Mouse (Mus musculus) retina, embryonic 14.5 days (tissue): Measurements from ENCODE around the gene Ap5s1.

Experiments used
- DNase-seq: peaks from one replicate; pipeline ENCODE4 v3.0.0-alpha.2; 2015; ENCODE audit warnings: low spot score

Ap5s1 gene

GRCm38 (mm10) chr2:131187602-131187922, 19.3 kb upstream of the Ap5s1 start:
- DNase-seq = no peak

GRCm38 (mm10) chr2:131188311-131188710, 18.6 kb upstream of the Ap5s1 start:
- no peak for DNase-seq

- peak; percentile 26 for DNase-seq
These were observed 17.2 kb upstream of the Ap5s1 start for GRCm38 (mm10) chr2:131189521-131190309.

GRCm38 (mm10) chr2:131190344-131191004, 16.4 kb upstream of the Ap5s1 start:
- peak; percentile 79 for DNase-seq

- DNase-seq = no peak
These were observed 15.9 kb upstream of the Ap5s1 start for GRCm38 (mm10) chr2:131191005-131191390.

GRCm38 (mm10) chr2:131196606-131197316, 10.1 kb upstream of the Ap5s1 start:
- DNase-seq = no peak

GRCm38 (mm10) chr2:131200710-131201109, 6.2 kb upstream of the Ap5s1 start:
- DNase-seq = no peak

- DNase-seq = no peak
These were observed 5.6 kb upstream of the Ap5s1 start for GRCm38 (mm10) chr2:131201262-131201661.

- no peak for DNase-seq
These were observed 3.0 kb upstream of the Ap5s1 start for GRCm38 (mm10) chr2:131203816-131204409.

- DNase-seq = no peak
These were observed 2.4 kb upstream of the Ap5s1 start for GRCm38 (mm10) chr2:131204410-131204981.

- DNase-seq = no peak
These were observed 1.2 kb upstream of the Ap5s1 start for GRCm38 (mm10) chr2:131205521-131206182.

GRCm38 (mm10) chr2:131208356-131208755, 1.5 kb downstream of the Ap5s1 start:
- DNase-seq = no peak

GRCm38 (mm10) chr2:131209125-131209795, 2.4 kb downstream of the Ap5s1 start:
- no peak for DNase-seq

GRCm38 (mm10) chr2:131209969-131210792, 3.3 kb downstream of the Ap5s1 start:
- peak; percentile 94 for DNase-seq

- DNase-seq = no peak
These were observed 4.2 kb downstream of the Ap5s1 start for GRCm38 (mm10) chr2:131211026-131211615.

GRCm38 (mm10) chr2:131213773-131214172, 6.9 kb downstream of the Ap5s1 start:
- DNase-seq = no peak

GRCm38 (mm10) chr2:131215941-131216858, 9.3 kb downstream of the Ap5s1 start:
- no peak for DNase-seq

GRCm38 (mm10) chr2:131220030-131220429, 13.2 kb downstream of the Ap5s1 start:
- no peak for DNase-seq
